Mouse (Mus musculus): Measurements from ENCODE around the gene Fbxo7. TPM values are rescaled to one million over a fixed set of nuclear protein-coding genes. Genes with fewer than 3 reads are reported as not detected.

Fbxo7 gene
- polyA plus RNA-seq, 1 experiment from 2014 or later = 37.6 TPM

- WGBS = 82% methylated on average over 4 of the region's 4 CpGs
- no peaks in the 10 kb centered on the region for H3K36me3 ChIP-seq (ENCODE audit: control insufficient read depth, insufficient read depth, low read length)
Observed at GRCm38 (mm10) chr10:86074134-86074533, 52.4 kb downstream of the Fbxo7 start.

GRCm38 (mm10) chr10:86074971-86075711 lies 53.4 kb downstream of the Fbxo7 start:
- no peaks in the 10 kb centered on the region; the same call in 1 of the 2 replicates for H3K9me3 ChIP-seq (ENCODE audit: control insufficient read depth, low read depth, low read length)
- no peaks in the 10 kb centered on the region for H3K4me1 ChIP-seq (ENCODE audit: control insufficient read depth, insufficient read depth, low read length)
- no peak overlapping the region for H3K27ac ChIP-seq (ENCODE audit: low read length)
- no peaks in the 10 kb centered on the region for H3K36me3 ChIP-seq (ENCODE audit: control insufficient read depth, insufficient read depth, low read length)
- H3K4me2 ChIP-seq (replicated peaks; ENCODE audit: low read depth, low read length) = no peak overlapping the region
- ATAC-seq (ENCODE audit: insufficient number of reproducible peaks, insufficient read depth, low FRiP score, low read depth) = no peak
- no peak overlapping the region for H3K9ac ChIP-seq (replicated peaks; ENCODE audit: low read depth, low read length)
- no peaks in the 10 kb centered on the region for H3K27me3 ChIP-seq (ENCODE audit: control insufficient read depth, insufficient read depth, low read length)
- no peak overlapping the region for H3K4me3 ChIP-seq (ENCODE audit: low read depth, low read length)
- WGBS = 85% methylated on average over 9 of the region's 9 CpGs

More at GRCm38 (mm10) chr10:86074134-86074533, 52.4 kb downstream of the Fbxo7 start:
- Histone ChIP-seq H3K27ac (ENCODE audit: low read length) (no peak overlapping the region), H3K4me1 (ENCODE audit: control insufficient read depth, insufficient read depth, low read length) (peaks cover 3% of the 10 kb centered on the region; the same call in 1 of the 2 replicates), H3K4me3 (ENCODE audit: low read depth, low read length) (no peak overlapping the region), H3K4me2 (replicated peaks; ENCODE audit: low read depth, low read length) (no peak overlapping the region), H3K27me3 (ENCODE audit: control insufficient read depth, insufficient read depth, low read length) (no peaks in the 10 kb centered on the region), H3K9me3 (ENCODE audit: control insufficient read depth, low read depth, low read length) (no peaks in the 10 kb centered on the region; the same call in 1 of the 2 replicates), H3K9ac (replicated peaks; ENCODE audit: low read depth, low read length) (no peak overlapping the region)
- ATAC-seq (ENCODE audit: insufficient number of reproducible peaks, insufficient read depth, low FRiP score, low read depth) = no peak

- no peak for ATAC-seq (ENCODE audit: insufficient number of reproducible peaks, insufficient read depth, low FRiP score, low read depth)
- no peaks in the 10 kb centered on the region for H3K27me3 ChIP-seq (ENCODE audit: control insufficient read depth, insufficient read depth, low read length)
- no peak overlapping the region for H3K27ac ChIP-seq (ENCODE audit: low read length)
- no peak overlapping the region for H3K4me3 ChIP-seq (ENCODE audit: low read depth, low read length)
- H3K4me2 ChIP-seq (replicated peaks; ENCODE audit: low read depth, low read length) = no peak overlapping the region
- no peaks in the 10 kb centered on the region for H3K4me1 ChIP-seq (ENCODE audit: control insufficient read depth, insufficient read depth, low read length)
- no peaks in the 10 kb centered on the region for H3K36me3 ChIP-seq (ENCODE audit: control insufficient read depth, insufficient read depth, low read length)
- no peak overlapping the region for H3K9ac ChIP-seq (replicated peaks; ENCODE audit: low read depth, low read length)
- 67% methylated on average over 2 of the region's 2 CpGs for whole genome bisulfite sequencing
- no peaks in the 10 kb centered on the region; the same call in 1 of the 2 replicates for H3K9me3 ChIP-seq (ENCODE audit: control insufficient read depth, low read depth, low read length)
Observed at GRCm38 (mm10) chr10:86077272-86077671, 55.5 kb downstream of the Fbxo7 start.

- Histone ChIP-seq H3K9ac (replicated peaks; ENCODE audit: low read depth, low read length) (no peak overlapping the region), H3K4me2 (replicated peaks; ENCODE audit: low read depth, low read length) (no peak overlapping the region), H3K4me3 (ENCODE audit: low read depth, low read length) (no peak overlapping the region), H3K36me3 (ENCODE audit: control insufficient read depth, insufficient read depth, low read length) (no peaks in the 10 kb centered on the region), H3K27me3 (ENCODE audit: control insufficient read depth, insufficient read depth, low read length) (no peaks in the 10 kb centered on the region), H3K9me3 (ENCODE audit: control insufficient read depth, low read depth, low read length) (no peaks in the 10 kb centered on the region; the same call in 1 of the 2 replicates), H3K4me1 (ENCODE audit: control insufficient read depth, insufficient read depth, low read length) (no peaks in the 10 kb centered on the region), H3K27ac (ENCODE audit: low read length) (no peak overlapping the region)
- no peak for ATAC-seq (ENCODE audit: insufficient number of reproducible peaks, insufficient read depth, low FRiP score, low read depth)
- 99% methylated on average over 2 of the region's 2 CpGs for WGBS
Observed at GRCm38 (mm10) chr10:86078761-86079160, 57.0 kb downstream of the Fbxo7 start.

- Histone ChIP-seq H3K4me3 (ENCODE audit: low read depth, low read length) (no peak overlapping the region), H3K9me3 (ENCODE audit: control insufficient read depth, low read depth, low read length) (no peaks in the 10 kb centered on the region), H3K9ac (replicated peaks; ENCODE audit: low read depth, low read length) (no peak overlapping the region), H3K27ac (ENCODE audit: low read length) (no peak overlapping the region), H3K36me3 (ENCODE audit: control insufficient read depth, insufficient read depth, low read length) (no peaks in the 10 kb centered on the region), H3K4me2 (replicated peaks; ENCODE audit: low read depth, low read length) (no peak overlapping the region), H3K27me3 (ENCODE audit: control insufficient read depth, insufficient read depth, low read length) (no peaks in the 10 kb centered on the region), H3K4me1 (ENCODE audit: control insufficient read depth, insufficient read depth, low read length) (no peaks in the 10 kb centered on the region)
- no peak for ATAC-seq (ENCODE audit: insufficient number of reproducible peaks, insufficient read depth, low FRiP score, low read depth)
- 85% methylated on average over 9 of the region's 9 CpGs for WGBS
Observed at GRCm38 (mm10) chr10:86079921-86080320, 58.1 kb downstream of the Fbxo7 start.

- Histone ChIP-seq H3K9ac (replicated peaks; ENCODE audit: low read depth, low read length) (no peak overlapping the region), H3K9me3 (ENCODE audit: control insufficient read depth, low read depth, low read length) (no peaks in the 10 kb centered on the region), H3K4me3 (ENCODE audit: low read depth, low read length) (no peak overlapping the region), H3K4me1 (ENCODE audit: control insufficient read depth, insufficient read depth, low read length) (no peaks in the 10 kb centered on the region), H3K27ac (ENCODE audit: low read length) (no peak overlapping the region), H3K27me3 (ENCODE audit: control insufficient read depth, insufficient read depth, low read length) (no peaks in the 10 kb centered on the region), H3K36me3 (ENCODE audit: control insufficient read depth, insufficient read depth, low read length) (no peaks in the 10 kb centered on the region), H3K4me2 (replicated peaks; ENCODE audit: low read depth, low read length) (no peak overlapping the region)
- ATAC-seq (ENCODE audit: insufficient number of reproducible peaks, insufficient read depth, low FRiP score, low read depth) = no peak
- WGBS = 50% methylated on average over 10 of the region's 10 CpGs
Observed at GRCm38 (mm10) chr10:86091919-86092318, 70.1 kb downstream of the Fbxo7 start.

- 63% methylated on average over 14 of the region's 14 CpGs for WGBS
- Histone ChIP-seq H3K4me3 (ENCODE audit: low read depth, low read length) (no peak overlapping the region), H3K36me3 (ENCODE audit: control insufficient read depth, insufficient read depth, low read length) (no peaks in the 10 kb centered on the region), H3K9ac (replicated peaks; ENCODE audit: low read depth, low read length) (no peak overlapping the region), H3K27ac (ENCODE audit: low read length) (no peak overlapping the region), H3K4me1 (ENCODE audit: control insufficient read depth, insufficient read depth, low read length) (no peaks in the 10 kb centered on the region), H3K27me3 (ENCODE audit: control insufficient read depth, insufficient read depth, low read length) (no peaks in the 10 kb centered on the region), H3K9me3 (ENCODE audit: control insufficient read depth, low read depth, low read length) (no peaks in the 10 kb centered on the region), H3K4me2 (replicated peaks; ENCODE audit: low read depth, low read length) (no peak overlapping the region)
- no peak for ATAC-seq (ENCODE audit: insufficient number of reproducible peaks, insufficient read depth, low FRiP score, low read depth)
Observed at GRCm38 (mm10) chr10:86093109-86094035, 71.6 kb downstream of the Fbxo7 start.

GRCm38 (mm10) chr10:86098363-86098762 lies 76.6 kb downstream of the Fbxo7 start:
- Histone ChIP-seq H3K9ac (replicated peaks; ENCODE audit: low read depth, low read length) (no peak overlapping the region), H3K36me3 (ENCODE audit: control insufficient read depth, insufficient read depth, low read length) (no peaks in the 10 kb centered on the region), H3K4me2 (replicated peaks; ENCODE audit: low read depth, low read length) (no peak overlapping the region), H3K4me1 (ENCODE audit: control insufficient read depth, insufficient read depth, low read length) (no peaks in the 10 kb centered on the region), H3K27ac (ENCODE audit: low read length) (no peak overlapping the region), H3K4me3 (ENCODE audit: low read depth, low read length) (no peak overlapping the region), H3K27me3 (ENCODE audit: control insufficient read depth, insufficient read depth, low read length) (no peaks in the 10 kb centered on the region), H3K9me3 (ENCODE audit: control insufficient read depth, low read depth, low read length) (0 out of 2 replicates have a peak, but pooled peaks cover 5% of the 10 kb centered on the region)
- no peak for ATAC-seq (ENCODE audit: insufficient number of reproducible peaks, insufficient read depth, low FRiP score, low read depth)
- 70% methylated on average over 6 of the region's 6 CpGs for WGBS
